Mouse (Mus musculus) megakaryocyte, embryonic 14.5 days (primary cell): ENCODE measurements around the gene Gm17651. TPM values are rescaled to one million over a fixed set of nuclear protein-coding genes. Genes with fewer than 3 reads are reported as not detected.

ENCODE experiments used
- H3K27me3 ChIP-seq: replicated peaks from 2 replicates; pipeline ENCODE3; 2012; ENCODE audit warnings: inconsistent platforms
- H3K36me3 ChIP-seq: replicated peaks from 2 replicates; pipeline ENCODE3; 2012; ENCODE audit warnings: low read length, inconsistent platforms, mixed read lengths
- H3K4me1 ChIP-seq: 2 replicates; pipeline ENCODE4 v1.6.1; 2012; ENCODE audit warnings: inconsistent platforms
- H3K4me3 ChIP-seq: replicated peaks from 2 replicates; pipeline ENCODE3; 2012; ENCODE audit warnings: moderate library complexity, mild to moderate bottlenecking, inconsistent platforms
- H3K9me3 ChIP-seq: 2 replicates; pipeline ENCODE4 v1.6.1; 2012; ENCODE audit warnings: inconsistent platforms
- FLI1 ChIP-seq: IDR thresholded peaks from 2 replicates; pipeline ENCODE4 v1.6.1; 2012; ENCODE audit warnings: low read length, inconsistent platforms, mixed read lengths
- GATA1 ChIP-seq: IDR thresholded peaks from 3 replicates; pipeline ENCODE4 v1.6.1; 2012; ENCODE audit warnings: mixed read lengths, low read length, inconsistent platforms, borderline replicate concordance
- polyA plus RNA-seq: library from polyadenylated mRNA; stranded (reverse); fragments of >175 nt; gene quantifications from 2 replicates; pipeline ENCODE4 v1.2.3, GENCODE M21; 2012; ENCODE audit warnings: low replicate concordance; ENCODE audit not compliant: insufficient read depth

Gene Gm17651
- polyA plus RNA-seq, 1 experiment, result not detected

- H3K9me3 ChIP-seq, result no peaks in the 10 kb centered on the region
- H3K36me3 ChIP-seq, result no peaks in the 10 kb centered on the region
- H3K27me3 ChIP-seq, result peaks cover 45% of the 10 kb centered on the region
- no peak overlapping the region for H3K4me3 ChIP-seq
- TF ChIP-seq GATA1 (no peak), FLI1 (no peak)
- H3K4me1 ChIP-seq, result no peaks in the 10 kb centered on the region
These were observed 22.8 kb upstream of the Gm17651 start for GRCm38 (mm10) chr3:97697291-97697690.

- Histone ChIP-seq H3K4me3 (no peak overlapping the region), H3K9me3 (no peaks in the 10 kb centered on the region), H3K4me1 (no peaks in the 10 kb centered on the region), H3K36me3 (no peaks in the 10 kb centered on the region), H3K27me3 (peaks cover 47% of the 10 kb centered on the region)
- TF ChIP-seq GATA1 (no peak), FLI1 (no peak)
These were observed 22.4 kb upstream of the Gm17651 start for GRCm38 (mm10) chr3:97696866-97697265.

- Histone ChIP-seq H3K4me3 (no peak overlapping the region), H3K36me3 (no peaks in the 10 kb centered on the region), H3K27me3 (peaks cover 45% of the 10 kb centered on the region), H3K9me3 (no peaks in the 10 kb centered on the region), H3K4me1 (no peaks in the 10 kb centered on the region; the same call in 1 of the 2 replicates)
- TF ChIP-seq FLI1, result no peak
- TF ChIP-seq GATA1, result no peak
These were observed 19.3 kb upstream of the Gm17651 start for GRCm38 (mm10) chr3:97693806-97694205.

GRCm38 (mm10) chr3:97691443-97692017 is 17.0 kb upstream of the Gm17651 start:
- H3K4me1 ChIP-seq, result no peaks in the 10 kb centered on the region; the same call in 1 of the 2 replicates
- no peaks in the 10 kb centered on the region for H3K9me3 ChIP-seq
- H3K27me3 ChIP-seq, result peaks cover 51% of the 10 kb centered on the region
- no peak overlapping the region for H3K4me3 ChIP-seq
- TF ChIP-seq FLI1 (no peak), GATA1 (no peak)
- no peaks in the 10 kb centered on the region for H3K36me3 ChIP-seq

GRCm38 (mm10) chr3:97690590-97690989 is 16.1 kb upstream of the Gm17651 start:
- H3K4me3 ChIP-seq, result no peak overlapping the region
- no peaks in the 10 kb centered on the region for H3K9me3 ChIP-seq
- H3K27me3 ChIP-seq, result peaks cover 56% of the 10 kb centered on the region
- H3K36me3 ChIP-seq, result no peaks in the 10 kb centered on the region
- H3K4me1 ChIP-seq, result peaks cover 3% of the 10 kb centered on the region; the same call in 1 of the 2 replicates
- TF ChIP-seq FLI1 (no peak), GATA1 (no peak)

- no peak for TF ChIP-seq GATA1
- TF ChIP-seq FLI1, result no peak
- no peaks in the 10 kb centered on the region for H3K36me3 ChIP-seq
- peaks cover 8% of the 10 kb centered on the region for H3K4me1 ChIP-seq
- no peak overlapping the region for H3K4me3 ChIP-seq
- H3K27me3 ChIP-seq, result peaks cover 54% of the 10 kb centered on the region
- no peaks in the 10 kb centered on the region for H3K9me3 ChIP-seq
These were observed 14.8 kb upstream of the Gm17651 start for GRCm38 (mm10) chr3:97689289-97689688.

GRCm38 (mm10) chr3:97686372-97687117 is 12.1 kb upstream of the Gm17651 start:
- H3K4me3 ChIP-seq, result no peak overlapping the region

GRCm38 (mm10) chr3:97683560-97684195 is 9.2 kb upstream of the Gm17651 start:
- H3K4me1 ChIP-seq, result peaks cover 39% of the 10 kb centered on the region
- H3K4me3 ChIP-seq, result no peak overlapping the region
- H3K9me3 ChIP-seq, result no peaks in the 10 kb centered on the region
- H3K36me3 ChIP-seq, result no peaks in the 10 kb centered on the region
- TF ChIP-seq GATA1 (no peak), FLI1 (no peak)
- peaks cover 42% of the 10 kb centered on the region for H3K27me3 ChIP-seq

More at GRCm38 (mm10) chr3:97686372-97687117, 12.1 kb upstream of the Gm17651 start:
- peaks cover 48% of the 10 kb centered on the region for H3K27me3 ChIP-seq
- H3K9me3 ChIP-seq, result no peaks in the 10 kb centered on the region
- no peak for TF ChIP-seq FLI1
- H3K4me1 ChIP-seq, result peaks cover 27% of the 10 kb centered on the region
- no peaks in the 10 kb centered on the region for H3K36me3 ChIP-seq

- Histone ChIP-seq H3K4me3 (peak overlapping the region; percentile 92), H3K9me3 (no peaks in the 10 kb centered on the region), H3K27me3 (peaks cover 41% of the 10 kb centered on the region), H3K36me3 (no peaks in the 10 kb centered on the region), H3K4me1 (peaks cover 39% of the 10 kb centered on the region)
- TF ChIP-seq FLI1 (no peak), GATA1 (no peak)
These were observed 8.1 kb upstream of the Gm17651 start for GRCm38 (mm10) chr3:97682576-97682975.

- Histone ChIP-seq H3K9me3 (no peaks in the 10 kb centered on the region), H3K36me3 (no peaks in the 10 kb centered on the region), H3K27me3 (peaks cover 40% of the 10 kb centered on the region), H3K4me3 (peak overlapping the region; percentile 92), H3K4me1 (peaks cover 39% of the 10 kb centered on the region)
- TF ChIP-seq GATA1, result no peak
- TF ChIP-seq FLI1, result no peak
These were observed 7.6 kb upstream of the Gm17651 start for GRCm38 (mm10) chr3:97682159-97682502.
